Mouse (Mus musculus): ENCODE data around the gene Nell2. TPM values are rescaled to one million over a fixed set of nuclear protein-coding genes. Genes with fewer than 3 reads are reported as not detected.

Nell2 gene
- polyA plus RNA-seq, 1 experiment from 2014 or later: 155 TPM

Other genes with a start within 250 kb of the Nell2 start
- gene Dbx2, start 127.4 kb upstream of the Nell2 start, polyA plus RNA-seq (2014; fragmentation: Nextera tagmentation; extraction: Ambion mirVana): 8.5 and 10.2 TPM in 2 replicates

All from neural tube, embryonic 11.5 days (tissue).